Mouse (Mus musculus) urinary bladder, adult 2 months (tissue): ENCODE measurements around the gene Inpp4b. TPM values are rescaled to one million over a fixed set of nuclear protein-coding genes. Genes with fewer than 3 reads are reported as not detected.
"Not testable (repeated sequence)": the region's sequence is repeated elsewhere in the genome, so short reads cannot be mapped to it uniquely, and the experiment has no call there.

ENCODE experiments used
- DNase-seq: peaks from one replicate; pipeline ENCODE4 v3.0.0; 2022; ENCODE audit warnings: low spot score
- polyA plus RNA-seq: library from polyadenylated mRNA; depleted of rRNA; stranded (reverse); fragments of >200 nt; gene quantifications from 2 replicates; pipeline ENCODE4 v1.2.3, GENCODE M21; 2012

The Inpp4b gene
- polyA plus RNA-seq, 1 experiment, result 1.0 TPM

DNA sequence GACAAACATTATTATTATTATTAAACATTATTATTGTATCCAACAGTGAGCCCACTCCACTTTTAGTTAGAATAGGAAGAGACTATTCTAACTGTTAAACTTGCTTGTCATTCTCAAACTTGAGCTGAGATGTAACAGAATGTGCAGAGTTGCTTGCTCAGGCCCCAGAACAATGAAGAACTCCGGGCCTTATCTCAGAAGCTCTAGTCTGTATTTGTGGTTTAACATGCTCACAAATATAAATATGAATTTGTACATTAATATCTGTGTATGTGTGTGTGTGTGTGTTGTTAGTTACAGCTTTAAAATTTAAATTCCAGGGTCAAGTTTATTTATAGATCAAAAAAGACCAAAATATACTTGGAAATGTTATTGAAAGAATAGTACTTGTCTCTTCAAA lies 435.3 kb downstream of the Inpp4b start:
- DNase-seq, result no peak

DNA sequence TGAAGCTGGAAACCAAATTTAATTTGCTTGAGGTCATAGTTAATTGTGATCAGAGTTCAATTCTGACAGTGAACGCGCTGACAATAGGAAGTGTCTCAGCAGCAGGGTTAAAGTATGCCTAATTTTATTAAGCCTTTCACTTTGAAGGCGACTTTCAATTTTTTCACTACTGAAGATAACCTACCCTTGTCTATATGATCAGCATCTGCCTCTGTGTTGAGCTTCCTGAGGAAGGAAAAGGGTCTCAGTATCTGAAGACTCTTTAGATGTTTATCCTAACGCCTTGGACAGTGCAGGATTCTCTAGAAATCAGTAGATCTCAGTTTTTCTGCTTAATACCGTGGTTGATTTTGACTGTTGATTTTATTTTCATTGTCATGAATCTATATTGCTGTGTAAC lies 437.1 kb downstream of the Inpp4b start:
- no peak for DNase-seq

DNA sequence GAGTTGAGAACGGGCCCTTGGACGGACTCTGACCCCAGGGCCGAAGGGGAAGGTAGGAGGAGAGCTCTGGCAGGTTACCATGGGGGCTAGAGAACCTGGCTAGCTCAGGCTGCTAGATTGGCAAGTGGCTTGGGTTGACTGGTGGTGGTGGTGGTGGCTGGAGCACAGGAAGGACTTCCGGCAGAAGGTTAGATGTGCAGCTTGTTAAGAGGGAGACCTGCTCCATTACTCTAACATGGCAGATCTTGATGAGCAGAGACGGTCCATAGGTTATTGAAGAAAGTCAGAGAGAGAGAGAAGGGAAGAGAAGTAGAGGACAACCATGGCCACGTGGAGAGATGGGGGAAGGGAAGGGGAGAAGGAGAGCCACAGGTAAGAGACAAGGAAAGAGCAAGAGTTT lies 437.8 kb downstream of the Inpp4b start:
- DNase-seq, result no peak

DNA sequence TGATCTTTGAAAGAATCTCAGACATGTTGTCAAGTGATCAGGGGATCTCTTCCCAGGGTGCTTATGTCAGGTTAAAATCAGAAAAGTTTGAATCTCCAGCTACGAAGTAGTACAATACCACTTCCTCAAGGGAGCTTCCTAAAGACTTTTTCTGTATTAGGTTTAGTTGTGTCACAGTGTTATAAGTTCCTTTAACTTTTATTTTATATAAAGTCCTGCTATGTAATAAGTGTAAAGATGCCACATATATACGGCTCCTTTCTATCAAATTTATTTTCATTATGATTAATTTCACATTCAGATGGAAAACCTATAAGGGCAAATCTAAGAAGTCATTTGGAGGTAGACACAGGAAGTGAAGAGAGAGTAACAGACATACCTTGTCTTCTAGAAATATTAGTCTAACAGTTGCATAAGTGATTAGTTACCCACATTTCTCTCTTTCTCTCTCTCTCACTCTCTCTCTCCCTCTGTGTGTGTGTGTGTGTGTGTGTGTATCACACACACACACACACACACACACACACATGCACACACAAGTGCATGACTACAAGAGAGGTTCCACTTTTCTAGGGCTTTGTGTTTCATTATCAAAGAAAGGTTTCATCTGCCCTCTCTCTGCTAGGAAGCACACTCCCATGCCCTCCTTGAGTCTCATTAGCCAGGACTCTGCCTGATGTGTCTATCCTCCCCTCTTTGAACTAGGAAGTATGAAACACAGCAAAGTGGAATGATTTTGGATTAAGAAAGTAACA lies 438.7 kb downstream of the Inpp4b start:
- no peak for DNase-seq

DNA sequence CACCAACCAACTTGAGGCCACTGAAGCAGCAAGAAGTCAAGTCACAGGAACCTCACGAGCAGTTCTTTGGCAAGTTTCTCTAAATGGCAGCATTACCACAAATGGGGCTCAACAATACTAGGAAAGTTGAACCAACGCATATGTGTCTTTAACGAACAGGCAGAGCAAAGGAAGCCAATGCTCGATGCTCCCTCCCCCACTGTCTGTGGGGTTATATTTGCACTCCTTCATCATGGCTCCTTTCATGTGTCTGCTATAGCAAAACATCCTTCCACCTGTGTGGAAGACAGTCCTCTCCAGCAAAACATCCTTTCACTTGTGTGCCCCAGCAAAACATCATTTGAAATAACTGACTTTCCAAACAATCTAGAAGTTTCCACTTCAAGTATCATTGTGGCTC lies 440.4 kb downstream of the Inpp4b start:
- no peak for DNase-seq

DNA sequence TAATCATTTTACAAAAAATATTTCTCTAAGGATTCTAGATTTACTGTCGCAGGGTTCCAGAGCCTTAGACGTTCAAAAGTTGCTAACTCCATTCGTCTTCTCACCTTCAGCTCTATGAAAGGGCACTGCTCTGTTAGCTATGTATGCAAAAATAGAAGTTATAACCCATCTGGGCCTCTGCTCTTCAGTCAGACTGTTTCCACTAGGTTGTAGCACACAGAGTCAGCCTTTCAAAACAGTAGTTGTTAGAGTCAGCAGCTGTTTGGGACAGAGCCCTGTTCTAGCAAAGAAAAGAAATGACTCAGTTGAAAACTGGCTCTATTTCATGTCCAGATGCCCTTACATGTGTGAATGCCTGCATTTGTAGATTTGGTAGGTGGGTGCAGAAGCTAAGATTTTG lies 442.4 kb downstream of the Inpp4b start:
- no peak for DNase-seq

DNA sequence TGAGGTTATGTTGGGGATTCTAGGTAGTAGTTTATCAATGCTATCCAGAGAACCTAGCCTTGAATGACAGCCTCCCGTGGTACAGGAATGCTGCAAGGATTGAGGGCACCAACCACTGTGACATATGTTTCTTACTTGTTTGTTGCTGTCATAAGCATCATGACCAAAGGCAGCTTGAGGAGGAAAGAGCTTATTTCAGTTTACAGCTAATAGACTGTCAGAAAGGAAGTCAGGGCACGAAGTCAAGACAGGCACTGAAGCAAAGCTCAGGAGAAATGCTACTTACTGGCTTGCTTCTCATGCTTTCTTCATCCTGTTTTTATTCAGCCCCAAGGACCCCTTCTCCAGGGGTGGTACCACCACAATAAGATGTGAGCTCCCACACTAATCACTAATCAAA lies 446.1 kb downstream of the Inpp4b start:
- DNase-seq, result no peak

DNA sequence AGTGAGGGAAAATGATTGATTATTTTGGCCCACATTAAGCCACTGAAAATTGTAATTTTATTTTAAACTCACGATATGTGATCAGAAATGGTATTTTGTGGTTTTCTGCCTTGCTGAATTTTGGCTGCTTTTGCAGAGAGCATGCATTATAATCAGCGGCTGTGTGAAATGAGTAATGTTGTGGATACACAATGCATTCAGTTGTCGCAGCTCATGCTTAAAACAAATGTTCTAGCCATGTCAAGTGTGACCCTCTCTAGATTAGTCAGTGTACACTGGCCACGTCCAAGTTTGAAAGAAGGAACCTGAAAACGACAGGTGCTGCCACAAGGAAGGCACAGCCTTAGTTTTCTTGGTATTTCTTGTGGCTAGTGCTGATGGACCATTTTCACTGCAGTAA lies 450.3 kb downstream of the Inpp4b start:
- no peak for DNase-seq

DNA sequence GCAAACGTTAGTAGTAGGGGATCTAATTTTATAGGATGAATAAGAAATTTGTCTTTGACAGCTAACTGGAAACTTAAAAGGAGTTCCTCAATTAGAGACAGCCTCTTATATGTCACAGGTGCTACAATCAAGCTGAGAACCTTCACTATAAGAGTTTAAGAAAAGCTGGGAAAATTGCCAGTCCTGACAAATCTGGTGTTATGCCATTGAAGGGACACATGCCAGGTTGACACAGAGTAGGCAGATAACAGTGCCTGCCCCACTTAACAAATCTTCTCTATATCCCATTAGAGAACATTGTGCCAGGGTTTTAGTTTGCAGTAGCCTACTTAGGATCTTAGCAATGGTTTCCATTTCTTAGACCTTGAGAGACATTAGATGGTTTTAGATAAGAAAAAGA lies 456.1 kb downstream of the Inpp4b start:
- DNase-seq, result no peak

DNA sequence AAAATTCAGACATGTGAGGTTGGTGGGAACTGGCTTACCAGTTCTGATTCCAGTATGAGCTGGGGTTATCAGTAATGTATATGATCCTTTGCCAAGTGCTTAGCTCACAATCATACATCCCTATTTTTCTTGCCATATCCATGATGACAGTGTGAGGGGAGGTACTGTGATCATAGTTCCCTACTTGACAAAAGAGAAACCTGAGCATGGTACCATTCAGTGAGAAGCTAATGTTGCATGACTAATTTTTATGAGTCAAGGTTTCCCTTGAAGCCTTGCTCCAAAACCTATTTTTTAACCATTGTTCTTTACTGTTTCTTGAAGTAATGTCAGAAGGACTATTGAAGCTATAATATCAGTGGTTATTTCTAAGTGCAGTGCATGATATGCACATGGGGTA lies 458.4 kb downstream of the Inpp4b start:
- DNase-seq, result no peak

DNA sequence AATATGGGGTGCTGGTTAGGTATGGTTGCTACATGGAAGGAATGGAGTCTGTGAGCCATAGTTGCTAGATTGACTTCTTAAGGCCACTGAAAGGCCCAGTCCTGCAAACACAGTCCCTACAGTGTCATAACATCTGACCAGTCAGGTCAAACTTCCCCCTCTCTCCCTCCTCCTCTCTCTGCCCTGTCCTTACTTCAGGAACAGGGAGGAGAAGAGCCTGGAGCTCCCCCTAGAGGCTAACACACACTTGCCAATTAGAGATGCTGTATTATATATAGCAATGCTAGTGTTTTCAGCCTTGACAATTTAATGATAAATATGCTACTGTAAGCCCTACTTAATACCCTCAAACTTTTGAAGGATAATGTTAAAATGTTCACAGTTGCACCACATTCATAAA lies 464.4 kb downstream of the Inpp4b start:
- DNase-seq, result no peak

DNA sequence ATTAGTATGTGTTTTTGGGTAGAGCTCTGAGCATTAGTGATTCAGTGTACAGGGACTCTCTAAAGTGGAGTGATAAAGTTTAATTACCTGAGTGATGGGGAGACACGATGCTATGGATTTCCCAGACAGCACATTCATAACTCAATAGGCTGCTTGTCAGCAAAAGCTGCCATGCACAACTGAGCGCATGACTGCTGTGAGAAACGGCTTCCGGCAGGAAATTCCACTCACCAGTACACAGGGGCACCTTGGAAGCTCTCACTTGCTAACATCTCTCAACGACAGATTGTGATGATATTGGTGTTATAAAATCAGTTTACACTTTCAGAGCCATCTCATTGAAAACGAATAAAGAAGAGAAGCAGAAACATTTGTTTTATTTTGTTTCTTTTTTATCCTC lies 465.2 kb downstream of the Inpp4b start:
- no peak for DNase-seq

DNA sequence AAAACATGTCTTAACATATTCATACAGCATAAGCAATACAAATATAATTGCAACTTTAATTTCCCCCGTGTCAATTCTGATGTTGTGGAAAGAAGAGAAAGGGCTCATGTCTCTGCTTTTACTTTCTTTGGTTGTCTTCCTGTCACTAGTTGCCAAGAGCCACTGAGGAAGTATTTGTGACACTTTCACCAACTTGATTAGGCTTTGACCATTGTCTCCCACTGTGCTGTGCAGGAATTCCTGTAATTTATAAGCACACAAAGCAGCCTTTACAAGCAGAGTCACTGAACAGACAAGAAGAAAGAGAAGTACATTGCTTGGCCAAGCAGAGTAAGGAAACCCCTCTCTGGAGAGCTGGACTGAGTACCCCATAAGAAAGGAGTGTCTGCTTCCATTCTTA lies 466.1 kb downstream of the Inpp4b start:
- DNase-seq, result no peak

DNA sequence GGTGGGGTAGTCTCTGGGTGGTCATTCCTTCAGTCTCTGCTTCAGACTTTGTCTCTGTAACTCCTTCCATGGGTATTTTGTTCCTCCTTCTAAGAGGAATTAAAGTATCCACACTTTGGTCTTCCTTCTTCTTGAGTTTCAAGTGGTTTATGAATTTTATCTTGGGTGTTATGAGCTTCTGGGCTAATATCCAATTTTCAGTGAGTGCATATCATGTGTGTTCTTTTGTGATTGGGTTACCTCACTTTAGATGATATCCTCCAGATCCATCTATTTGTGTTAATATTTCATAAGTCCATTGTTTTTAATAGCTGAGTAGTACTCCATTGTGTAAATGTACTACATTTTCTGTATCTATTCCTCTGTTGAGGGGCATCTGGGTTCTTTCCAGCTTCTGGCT lies 467.1 kb downstream of the Inpp4b start:
- DNase-seq, result not testable (repeated sequence)

DNA sequence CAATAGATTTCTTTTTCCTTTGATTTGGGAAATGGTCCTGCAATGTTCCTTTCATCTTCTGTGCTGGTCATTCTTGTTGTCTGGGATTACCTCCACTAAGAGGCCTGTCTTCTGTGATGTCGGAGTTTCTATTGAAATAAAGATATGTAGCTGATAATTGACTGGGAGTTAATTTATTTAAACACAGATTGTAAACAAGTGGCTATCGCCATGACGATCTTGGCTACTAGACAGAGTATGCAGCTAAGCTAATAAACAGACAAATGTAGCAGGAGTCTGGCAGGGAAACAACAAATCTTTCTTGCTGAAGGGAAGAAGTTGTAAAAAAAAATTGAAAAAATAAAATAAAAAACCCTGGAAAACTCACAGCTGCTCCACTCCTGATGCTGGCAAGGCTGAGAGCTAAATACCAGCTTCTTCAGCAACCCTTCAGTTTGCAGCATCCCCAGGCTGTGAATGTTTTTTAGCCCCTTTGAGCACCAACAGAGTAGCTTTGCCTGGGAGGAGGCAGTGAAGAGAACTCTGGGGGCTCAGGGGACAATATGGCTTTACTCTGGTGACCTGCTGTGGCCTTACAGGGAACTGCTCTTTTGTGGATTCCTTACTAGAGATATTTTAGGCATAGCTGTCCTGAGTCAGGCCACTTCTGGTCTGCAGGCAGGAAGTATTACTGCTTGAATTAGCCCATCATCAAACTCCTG lies 469.8 kb downstream of the Inpp4b start:
- no peak for DNase-seq

DNA sequence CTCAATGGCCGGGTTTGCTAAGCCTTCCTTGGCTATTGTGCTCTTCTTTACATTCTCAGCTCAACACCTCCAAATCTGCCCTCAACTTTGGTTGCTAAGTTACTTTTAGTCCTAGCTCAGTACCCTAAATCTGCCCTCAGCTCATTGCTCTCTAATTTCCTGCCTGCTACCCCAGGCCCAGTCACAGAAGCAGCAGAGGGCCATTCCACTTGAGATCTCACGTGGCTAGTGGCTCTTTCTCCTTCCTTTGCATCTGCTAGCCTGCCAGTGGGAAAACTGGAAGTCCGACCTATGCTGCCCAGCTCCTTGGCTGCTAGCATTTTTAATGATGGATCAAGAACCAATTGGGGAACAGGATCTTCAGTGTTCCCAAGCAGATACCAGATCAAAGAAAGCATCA lies 472.4 kb downstream of the Inpp4b start:
- DNase-seq, result no peak

DNA sequence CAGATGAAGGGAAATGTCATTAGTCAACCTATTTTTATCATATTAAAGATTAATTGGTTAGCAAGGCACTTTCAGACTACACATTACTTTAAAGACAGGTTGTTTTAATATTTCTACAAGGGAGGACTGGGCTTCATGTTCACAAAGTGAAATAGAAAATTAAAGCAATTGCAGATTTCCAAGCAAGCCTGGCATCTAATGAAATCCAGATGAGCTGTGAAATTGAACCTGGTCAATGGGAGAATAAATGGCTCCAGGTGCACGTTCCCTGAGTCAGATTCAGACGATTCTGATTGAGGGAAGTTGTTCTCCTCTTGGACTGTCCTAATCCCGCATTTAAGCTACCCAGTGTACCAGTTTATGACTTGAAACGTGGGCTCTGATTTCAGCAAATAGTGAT lies 473.2 kb downstream of the Inpp4b start:
- DNase-seq, result no peak

DNA sequence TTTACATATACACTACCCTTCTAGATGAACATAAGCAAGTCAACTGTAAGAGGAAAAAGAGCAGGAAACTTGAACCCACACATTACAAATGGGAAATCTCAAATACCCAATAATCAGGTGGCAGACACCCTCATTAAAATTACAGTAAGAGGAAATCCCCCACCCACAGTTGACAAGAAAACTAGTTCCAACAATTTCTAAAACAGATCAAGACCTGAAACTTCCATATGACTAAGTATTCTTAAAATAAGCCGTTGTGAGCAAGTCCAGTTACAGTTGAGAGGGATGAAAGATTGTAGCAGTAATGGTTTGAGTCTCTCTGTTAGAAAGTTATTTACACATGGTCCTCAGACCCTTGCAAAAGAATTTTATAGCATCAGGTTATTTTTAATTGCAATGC lies 480.8 kb downstream of the Inpp4b start:
- no peak for DNase-seq

DNA sequence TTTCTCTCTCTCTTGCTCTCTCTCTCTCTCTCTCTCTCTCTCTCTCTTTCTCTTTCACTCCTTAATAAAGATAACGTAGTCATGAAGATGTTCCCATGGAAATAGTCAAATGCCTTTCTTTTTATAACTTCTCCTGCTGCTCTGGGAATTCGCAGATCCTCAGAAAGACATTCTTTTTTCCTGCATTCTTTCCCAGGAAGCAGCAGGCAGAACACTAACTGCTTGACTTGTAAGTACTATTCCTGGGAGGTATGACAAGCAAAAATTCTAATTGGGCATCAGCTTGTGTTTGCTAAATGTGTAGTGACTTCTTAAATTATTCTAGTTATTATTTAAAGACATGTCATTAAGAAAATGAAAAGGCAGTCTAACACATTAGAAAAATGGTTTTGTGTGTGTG lies 482.6 kb downstream of the Inpp4b start:
- DNase-seq, result no peak

DNA sequence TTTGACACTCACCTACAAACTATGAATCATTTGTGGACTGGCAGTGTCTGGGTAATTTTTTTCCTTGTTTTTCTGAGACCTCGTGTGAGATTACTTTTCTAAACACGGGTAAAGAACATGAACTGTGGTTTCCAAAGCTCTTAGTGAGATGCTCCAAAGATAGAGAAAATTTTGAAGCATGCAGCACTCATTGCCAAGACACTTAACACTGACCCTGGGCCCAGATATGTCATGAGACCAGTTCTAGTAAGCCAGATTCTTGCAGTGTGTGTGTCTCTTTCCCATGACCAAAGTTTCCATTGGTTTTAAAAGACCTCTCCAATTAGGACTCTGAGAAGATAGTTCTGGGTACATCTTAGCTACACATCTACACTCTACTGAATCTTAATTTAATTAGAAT lies 484.1 kb downstream of the Inpp4b start:
- DNase-seq, result no peak

DNA sequence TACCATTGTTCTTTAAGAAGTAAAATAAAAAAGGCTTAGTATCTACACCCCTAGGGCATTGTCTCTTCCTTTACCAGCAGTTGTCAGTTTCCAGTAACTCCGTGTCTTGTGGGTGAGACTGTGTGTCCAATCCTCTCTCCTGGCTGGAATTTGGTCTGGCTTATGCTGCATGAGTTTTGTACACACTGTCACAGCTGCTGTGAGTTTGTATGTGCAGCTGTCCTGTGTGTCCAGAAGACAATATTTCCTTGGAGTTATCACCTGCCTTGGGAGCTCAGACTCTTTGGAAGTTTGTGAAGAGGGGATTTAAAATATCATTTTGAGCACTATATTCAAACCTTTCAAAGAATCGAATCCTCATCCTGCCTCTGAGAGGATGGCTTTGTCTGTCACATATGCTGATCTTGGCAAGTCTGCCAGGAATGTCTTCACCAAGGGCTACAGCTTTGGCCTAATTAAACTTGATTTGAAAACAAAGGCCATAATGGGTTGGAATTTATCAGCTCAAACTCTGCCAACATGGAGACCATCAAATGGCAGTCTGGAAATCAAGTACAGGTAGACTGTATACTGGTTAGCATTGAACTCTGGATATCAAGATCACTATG lies 485.1 kb downstream of the Inpp4b start:
- no peak for DNase-seq

DNA sequence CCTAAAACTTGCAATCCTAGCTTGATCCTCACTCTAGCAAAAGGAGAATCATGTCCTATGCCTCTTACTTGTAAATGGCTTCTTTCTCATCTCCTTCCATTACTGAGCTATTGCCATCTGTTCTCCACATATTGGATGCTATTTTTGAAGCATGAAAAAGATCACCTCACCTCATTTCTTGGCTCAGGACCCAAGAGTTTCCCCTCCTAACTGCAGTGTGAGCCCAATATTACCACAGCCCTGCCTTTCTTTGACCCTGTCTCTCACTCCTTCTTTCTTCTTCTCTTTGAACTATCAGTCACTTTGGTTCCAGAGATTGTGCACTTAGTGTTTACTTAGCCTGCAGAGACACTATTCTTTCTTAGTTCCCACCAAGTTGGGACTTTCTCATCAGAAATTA lies 489.1 kb downstream of the Inpp4b start:
- DNase-seq, result no peak

DNA sequence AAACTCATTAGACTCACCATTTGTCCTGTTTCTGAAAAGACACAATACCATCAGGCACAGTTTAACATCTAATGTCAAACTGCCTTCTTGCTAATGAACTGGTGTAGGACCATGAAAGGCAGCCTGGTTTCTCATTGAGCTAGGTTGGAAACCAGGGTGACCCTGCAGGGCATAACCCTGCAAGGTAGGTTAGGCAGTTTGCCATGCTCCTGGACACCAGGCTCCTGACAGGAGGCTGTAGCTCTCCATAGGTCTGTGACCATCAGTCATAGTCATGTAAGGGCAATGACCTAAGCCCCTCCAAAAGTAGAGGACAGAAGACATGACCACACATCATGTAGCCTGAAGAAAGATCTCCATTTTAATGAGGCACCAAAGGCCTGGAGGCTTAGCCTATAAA lies 491.5 kb downstream of the Inpp4b start:
- DNase-seq, result no peak
